Mouse (Mus musculus) lung, adult 18-20 months (tissue): ENCODE measurements at regions not wholly inside any gene's neighbourhood (a gene's known extent, or its start where the extent isn't known, plus 50 kb on each side); places are given as distances from the start of the nearest gene placed in this dataset.

ENCODE experiments used
- DNase-seq, 2 experiments: peaks; one replicate each; pipeline ENCODE4 v3.0.0; 2022; ENCODE audit warnings: mixed read lengths in 2 of 2

- DNase-seq = no peak
Observed at GRCm38 (mm10) chr10:8018229-8019026, 62.4 kb upstream of the Tab2 start.

GRCm38 (mm10) chr10:8016741-8017140 lies 60.7 kb upstream of the Tab2 start:
- DNase-seq = no peak

GRCm38 (mm10) chr10:8011744-8012143 lies 55.7 kb upstream of the Tab2 start:
- no peak for DNase-seq

- no peak for DNase-seq
Observed at GRCm38 (mm10) chr10:8011138-8011537, 55.1 kb upstream of the Tab2 start.

- no peak for DNase-seq
Observed at GRCm38 (mm10) chr10:8009855-8010254, 53.8 kb upstream of the Tab2 start.

- DNase-seq = no peak
Observed at GRCm38 (mm10) chr10:8007990-8008368, 51.9 kb upstream of the Tab2 start.

- DNase-seq = no peak
Observed at GRCm38 (mm10) chr10:8007286-8007989, 51.4 kb upstream of the Tab2 start.
